Mouse (Mus musculus) stomach, postnatal 0 days (tissue): ENCODE data around the gene Sbno1.

ENCODE experiments used
- CTCF ChIP-seq: IDR thresholded peaks from 2 replicates; pipeline ENCODE4 v1.5.1; 2016; ENCODE audit warnings: antibody characterized with exemption, low read depth, mild to moderate bottlenecking, moderate library complexity
- EP300 ChIP-seq: optimal IDR thresholded peaks from 2 replicates; pipeline ENCODE3; 2016; ENCODE audit warnings: antibody characterized with exemption

DNA sequence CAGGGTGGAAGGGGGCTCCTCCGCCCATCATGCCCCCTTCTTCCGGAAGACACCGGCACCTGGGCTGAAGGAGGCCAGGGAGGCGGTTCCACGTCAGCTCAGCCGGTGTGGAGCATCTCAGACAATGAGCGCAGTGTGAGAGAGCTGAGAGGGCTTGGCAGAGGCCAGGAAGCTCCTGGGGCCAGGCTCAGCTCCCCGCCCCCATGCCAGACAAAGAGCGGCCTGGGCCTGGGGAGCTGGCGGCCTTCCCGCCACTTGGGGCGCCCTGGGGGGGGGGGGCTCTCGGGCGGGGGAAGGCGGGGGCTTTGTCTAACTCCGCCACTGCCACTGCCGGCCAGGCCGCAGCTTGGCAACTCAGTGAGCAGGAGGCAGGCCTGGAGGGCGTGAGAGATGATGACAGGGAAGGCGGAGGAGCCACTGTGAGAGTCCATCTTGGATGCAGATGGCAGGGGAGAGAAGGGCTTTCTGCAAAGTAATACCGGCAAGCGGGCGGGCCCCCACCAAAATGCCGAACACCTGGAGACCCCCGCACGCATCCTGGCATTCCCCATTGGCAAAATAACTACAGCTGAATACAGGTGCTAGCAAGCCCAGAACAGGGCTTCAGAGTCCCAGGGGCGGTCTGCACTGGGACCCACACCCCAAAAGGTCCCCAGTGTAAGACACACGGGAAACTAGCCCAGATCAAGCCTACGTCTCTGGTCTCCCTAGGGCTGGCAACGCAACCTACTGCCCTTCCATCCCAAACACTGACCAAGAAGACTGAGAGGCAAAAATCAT, 73.5 kb downstream of the Sbno1 start:
- peak; percentile 48 for TF ChIP-seq CTCF
- TF ChIP-seq EP300, result no peak
